Mouse (Mus musculus): ENCODE data around the gene Grap.
"Not testable (repeated sequence)": the region's sequence is repeated elsewhere in the genome, so short reads cannot be mapped to it uniquely, and the experiment has no call there.

Gene Grap

GRCm38 (mm10) chr11:61652686-61653447 lies at the start of gene Grap:
Grap (plus strand) TSS chr11:61653265.
- DNase-seq: no peak

DNA sequence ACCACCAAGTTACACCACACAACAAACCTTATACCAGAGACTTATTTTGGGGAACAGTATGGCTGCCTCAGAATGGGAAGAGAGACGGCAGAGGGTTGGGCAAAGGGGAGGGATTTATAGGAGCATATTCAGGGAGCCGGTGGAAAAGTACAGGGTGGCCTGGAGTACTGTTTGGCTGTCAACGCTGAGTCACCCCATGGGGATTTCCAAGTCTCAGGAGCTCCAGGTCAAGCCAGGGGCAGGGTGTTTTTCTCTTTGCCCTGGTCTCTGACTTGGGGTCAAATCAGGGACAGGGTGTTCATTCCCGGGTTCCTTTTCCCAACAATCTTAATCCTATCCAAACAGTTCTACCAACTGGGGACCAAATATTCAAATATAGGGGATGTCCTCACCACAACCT lies 45.0 kb upstream of the Grap start:
- no peak for DNase-seq

- DNase-seq: no peak
Measured at GRCm38 (mm10) chr11:61611197-61611596, 41.9 kb upstream of the Grap start.

DNA sequence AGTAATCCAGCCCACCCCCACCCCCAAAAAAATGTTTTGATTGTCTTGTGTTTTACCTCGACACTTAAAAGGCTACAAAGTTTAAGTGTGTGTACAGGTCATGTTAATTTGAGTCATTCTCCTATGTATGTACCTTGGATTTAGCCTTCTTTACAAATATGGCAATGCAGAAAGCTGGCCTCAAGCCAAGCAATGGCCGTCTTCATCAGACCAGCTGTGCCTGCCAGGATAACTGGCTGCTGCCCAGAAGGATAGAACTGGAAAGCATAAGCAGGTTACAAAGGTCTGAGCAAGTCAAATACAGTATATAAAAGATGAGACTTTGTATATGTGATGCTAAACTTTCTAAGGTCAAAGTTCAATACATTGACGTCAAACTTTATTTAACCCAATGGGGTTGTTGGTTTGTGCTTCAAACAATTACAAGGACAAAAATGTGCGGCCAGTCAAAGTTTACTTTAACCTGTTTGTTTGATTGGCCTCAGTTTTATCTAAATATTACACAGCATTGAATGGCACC lies 40.9 kb upstream of the Grap start:
- DNase-seq: no peak

DNA sequence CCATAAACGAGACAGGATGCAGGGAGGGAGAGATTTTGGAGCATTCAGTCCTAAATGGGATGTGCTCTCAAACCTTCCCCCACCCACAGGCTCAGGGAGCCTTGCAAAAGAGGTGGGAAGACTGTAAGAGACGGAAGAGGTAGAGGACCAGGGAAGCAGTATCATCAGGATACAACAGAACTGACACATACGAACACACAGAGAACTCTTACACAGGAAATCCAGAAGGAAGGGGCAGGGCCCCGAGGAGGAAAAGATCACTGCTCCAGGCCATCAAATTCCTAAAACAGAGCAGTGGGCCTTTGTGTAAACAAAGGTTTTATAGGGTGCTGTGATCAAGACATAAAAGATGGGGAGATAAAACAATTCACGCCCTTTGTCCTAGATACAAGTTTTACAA lies 38.7 kb upstream of the Grap start:
- DNase-seq: no peak

DNA sequence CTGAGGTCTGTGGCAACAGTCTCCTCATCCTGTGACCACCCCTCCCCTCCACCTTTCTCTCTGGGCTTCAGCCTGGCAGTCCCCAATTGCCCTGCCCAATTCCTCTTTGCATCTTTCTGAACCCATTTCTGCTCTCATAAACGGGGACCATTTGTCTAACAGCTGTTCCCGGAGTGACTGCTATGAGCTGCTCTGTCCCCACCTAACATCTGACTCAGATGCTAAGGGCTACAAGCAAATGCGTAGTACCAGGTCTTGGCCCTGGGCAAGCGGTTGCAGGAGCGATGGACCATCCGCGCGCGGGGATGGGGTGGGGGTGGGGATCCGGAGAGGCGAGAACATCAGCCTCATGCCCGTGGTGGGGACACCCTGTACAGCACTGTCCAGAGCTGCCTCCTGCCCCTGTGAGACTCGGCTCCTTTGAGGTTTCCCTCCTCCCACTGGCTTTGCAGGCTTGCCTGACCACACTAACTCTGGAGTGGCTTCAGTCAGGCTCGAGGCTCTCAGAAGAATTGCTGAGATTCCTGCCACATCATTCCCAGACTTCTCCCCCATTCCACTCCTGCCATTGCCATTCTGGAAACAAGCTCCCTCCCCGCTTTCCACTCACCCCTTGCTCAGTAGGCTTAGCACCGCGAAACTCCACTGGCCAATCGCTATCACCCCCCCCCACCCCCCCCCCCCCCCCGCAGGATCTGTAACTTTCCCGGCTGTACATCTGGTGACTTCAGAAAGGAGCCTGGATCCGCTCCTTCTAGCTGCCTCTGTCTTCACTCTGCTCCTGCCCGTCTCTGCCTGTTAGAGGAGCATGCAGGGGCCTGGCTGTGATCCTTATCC lies 37.2 kb upstream of the Grap start:
- DNase-seq: peak; percentile 23 to 33

DNA sequence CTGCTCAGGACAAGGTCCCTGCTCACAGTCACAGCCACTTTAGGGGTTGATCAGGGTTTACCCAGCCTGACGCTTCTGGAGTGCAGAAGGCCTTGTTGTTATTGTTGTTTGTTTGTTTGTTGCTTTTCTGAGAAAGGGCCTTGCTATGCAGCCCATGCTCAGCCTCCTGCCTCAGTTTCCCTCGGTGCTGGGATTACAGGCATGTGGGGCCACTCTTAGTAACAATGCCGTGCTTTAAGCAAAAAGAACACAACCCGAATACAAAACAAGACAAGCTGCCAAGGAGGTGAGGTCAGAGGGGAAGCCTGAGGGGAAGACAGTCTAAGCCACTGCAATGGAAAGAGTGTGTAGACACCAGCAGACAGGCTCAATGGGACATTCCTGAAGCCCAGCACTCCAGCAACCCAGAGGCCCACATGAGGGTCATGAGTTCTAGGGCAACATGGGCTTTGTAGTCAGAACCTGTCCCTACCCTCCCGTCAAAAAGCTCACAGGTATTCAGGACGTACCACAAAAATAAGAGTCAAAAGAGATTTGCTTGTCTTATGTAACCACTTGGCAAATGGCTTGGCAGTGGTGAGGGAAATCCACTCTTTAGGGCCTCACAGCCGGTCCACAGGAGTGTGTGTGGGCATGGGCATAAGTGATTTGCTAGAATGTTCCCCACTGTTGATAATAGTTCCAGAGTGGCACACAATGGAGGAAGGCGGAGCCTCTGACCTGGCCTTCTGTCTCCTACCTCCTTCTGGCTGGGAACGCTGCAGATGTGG lies 36.4 kb upstream of the Grap start:
- peak in 1 of 2 experiments; percentile 10 for DNase-seq

DNA sequence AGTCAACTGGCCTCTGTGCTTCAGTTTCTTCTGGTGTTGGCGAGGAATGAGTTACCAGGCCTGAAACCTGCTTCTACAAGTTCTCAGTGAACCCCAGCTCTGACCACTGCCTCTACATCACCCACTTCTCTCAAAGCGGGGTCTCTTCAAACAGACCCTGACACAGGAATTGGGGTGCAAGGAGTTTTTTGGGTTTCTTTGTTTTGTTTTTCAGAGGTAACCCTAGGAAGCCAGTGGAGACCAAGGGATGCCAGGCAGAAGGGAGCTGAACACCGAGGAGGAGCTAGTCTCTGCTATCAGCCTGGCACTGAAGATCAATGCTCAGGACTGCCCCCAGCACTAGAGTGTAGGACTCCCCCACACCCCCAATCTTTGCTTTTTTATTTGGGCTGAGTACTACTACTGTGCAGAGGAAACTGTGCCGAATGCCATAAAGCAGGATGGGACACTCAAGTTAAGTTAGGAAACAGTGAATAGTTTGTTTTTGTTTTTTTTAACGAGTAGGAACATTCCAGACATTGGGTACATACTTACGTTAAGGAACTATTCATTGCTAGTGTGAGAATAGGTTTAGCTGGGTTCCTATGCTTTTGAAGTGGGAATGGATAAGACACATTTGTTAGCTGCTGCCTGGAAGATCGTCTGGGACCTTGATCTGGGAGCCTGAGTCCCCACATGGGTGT lies 35.6 kb upstream of the Grap start:
- DNase-seq: no peak

- DNase-seq: peak in 1 of 2 experiments; percentile 10
Measured at GRCm38 (mm10) chr11:61618131-61618530, 34.9 kb upstream of the Grap start.

DNA sequence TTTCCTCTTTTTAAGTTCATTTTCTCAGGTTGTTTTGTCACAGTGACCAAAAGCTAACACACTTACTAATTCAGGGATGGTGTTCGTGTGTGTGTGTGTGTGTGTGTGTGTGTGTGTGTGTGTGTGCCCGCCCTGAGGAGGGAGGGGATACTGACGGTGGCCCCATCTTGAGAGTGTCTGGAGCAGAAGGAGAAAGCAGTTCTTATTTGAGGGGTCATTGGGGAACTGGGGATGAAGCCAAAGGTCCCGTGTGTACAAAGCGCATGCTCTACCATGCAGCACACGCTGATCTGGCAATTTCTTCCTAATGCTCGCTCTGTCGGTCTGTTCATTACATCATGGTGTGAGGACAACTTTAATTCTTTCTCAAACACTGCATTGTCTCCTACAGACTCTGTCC lies 34.5 kb upstream of the Grap start:
- DNase-seq: no peak

DNA sequence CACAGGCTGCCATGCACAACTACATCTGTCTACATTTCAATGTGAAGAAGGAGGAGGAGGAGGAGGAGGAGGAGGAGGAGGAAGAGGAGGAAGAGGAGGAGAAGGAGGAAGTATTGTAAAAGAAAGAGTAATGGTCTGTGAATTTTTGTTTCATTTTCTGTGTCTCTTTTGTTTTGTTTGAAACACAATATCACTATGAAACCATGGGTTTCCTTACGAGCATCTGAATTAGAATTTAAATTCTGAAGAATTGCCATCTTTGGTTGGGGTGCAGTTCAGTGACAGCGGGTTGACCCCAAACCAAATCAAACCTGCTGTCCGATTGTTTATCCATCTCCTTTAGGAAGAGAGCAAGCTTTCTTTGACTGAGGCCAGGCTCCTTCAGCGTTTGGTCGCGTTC lies 33.7 kb upstream of the Grap start:
- no peak for DNase-seq

- DNase-seq: peak; percentile 78 to 87
Measured at GRCm38 (mm10) chr11:61619791-61620241, 33.2 kb upstream of the Grap start.

- DNase-seq: peak; percentile 93 to 94
Measured at GRCm38 (mm10) chr11:61620254-61620670, 32.8 kb upstream of the Grap start.

- DNase-seq: peak in 1 of 2 experiments; percentile 17
Measured at GRCm38 (mm10) chr11:61620762-61621161, 32.3 kb upstream of the Grap start.

DNA sequence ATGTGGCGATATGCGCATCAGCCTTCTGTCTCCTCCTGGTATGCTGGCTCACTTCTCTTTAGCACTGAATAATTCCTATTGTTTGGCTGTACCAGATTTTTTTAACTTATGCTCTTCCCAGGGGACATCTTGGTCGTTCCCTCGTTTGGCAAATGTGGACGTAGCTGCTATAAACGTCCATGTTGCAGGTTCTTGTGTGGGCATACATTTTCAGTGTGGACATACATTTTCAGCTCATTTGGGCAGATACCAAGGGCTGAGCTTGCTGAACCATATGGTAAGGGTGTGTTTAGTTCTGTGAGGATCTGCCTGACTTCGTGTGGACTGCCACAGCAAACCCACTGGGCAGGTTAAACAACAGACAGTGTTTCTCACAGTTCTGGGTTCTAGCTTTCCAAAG lies 27.9 kb upstream of the Grap start:
- DNase-seq: no peak

DNA sequence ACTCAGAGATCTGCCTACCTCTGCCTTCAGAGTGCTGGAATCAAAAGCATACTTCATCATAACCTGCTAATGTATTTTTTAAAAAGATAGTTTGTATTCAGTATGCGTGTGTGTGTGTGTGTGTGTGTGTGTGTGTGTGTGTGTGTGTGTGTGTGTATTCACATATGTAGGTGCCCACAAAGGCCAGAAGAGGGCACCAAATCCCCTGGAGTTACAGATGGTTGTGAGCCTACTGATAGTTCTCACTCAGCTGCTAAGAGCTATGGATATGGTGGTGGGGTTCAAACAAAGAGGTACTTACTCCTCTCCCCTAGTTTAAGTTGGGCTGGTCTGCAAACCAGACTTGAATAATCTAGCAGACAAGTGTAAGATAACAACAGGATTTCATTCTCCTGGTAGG lies 26.6 kb upstream of the Grap start:
- no peak for DNase-seq

GRCm38 (mm10) chr11:61629621-61630020 lies 23.4 kb upstream of the Grap start:
- no peak for DNase-seq

DNA sequence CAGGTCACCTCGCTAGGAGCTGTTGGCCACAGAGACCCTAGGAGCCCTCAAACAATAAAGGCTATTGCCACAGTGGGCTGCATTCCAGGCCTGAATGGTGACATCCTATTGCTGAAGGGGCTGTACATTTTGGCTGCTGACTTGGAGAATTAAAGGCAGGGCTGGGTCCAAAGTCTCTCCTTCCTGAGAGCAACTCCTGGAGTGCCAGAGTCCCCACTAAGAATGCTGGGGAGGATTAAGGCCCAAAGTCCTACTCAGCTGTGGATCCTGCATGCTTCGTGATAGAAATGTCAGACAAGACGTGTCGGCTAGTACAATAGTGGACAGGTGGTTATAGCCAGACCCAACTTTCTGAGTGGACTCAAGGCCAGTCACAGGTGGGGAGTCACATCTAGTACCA lies 16.8 kb upstream of the Grap start:
- not testable (repeated sequence) for DNase-seq

- DNase-seq: no peak
Measured at GRCm38 (mm10) chr11:61637413-61637812, 15.7 kb upstream of the Grap start.

DNA sequence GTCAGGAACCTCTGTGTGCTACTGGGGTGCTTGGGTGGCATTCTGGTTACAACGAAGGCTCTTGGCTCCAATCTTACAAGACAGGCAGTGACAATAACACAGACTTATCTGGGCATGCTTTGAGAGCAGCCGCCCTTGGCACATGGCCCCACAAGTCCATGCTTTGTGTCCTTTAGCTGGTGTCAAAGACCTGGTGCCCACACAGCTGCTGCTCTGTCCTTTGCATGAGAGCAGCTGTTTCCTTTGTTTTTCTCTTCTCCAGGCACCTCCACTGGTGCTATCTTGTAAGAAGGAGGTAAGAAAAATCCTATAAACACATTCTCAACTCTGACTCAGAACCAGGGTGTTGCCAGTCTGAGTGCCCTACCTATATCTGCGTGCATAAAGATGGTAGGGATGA lies 15.2 kb upstream of the Grap start:
- DNase-seq: no peak

DNA sequence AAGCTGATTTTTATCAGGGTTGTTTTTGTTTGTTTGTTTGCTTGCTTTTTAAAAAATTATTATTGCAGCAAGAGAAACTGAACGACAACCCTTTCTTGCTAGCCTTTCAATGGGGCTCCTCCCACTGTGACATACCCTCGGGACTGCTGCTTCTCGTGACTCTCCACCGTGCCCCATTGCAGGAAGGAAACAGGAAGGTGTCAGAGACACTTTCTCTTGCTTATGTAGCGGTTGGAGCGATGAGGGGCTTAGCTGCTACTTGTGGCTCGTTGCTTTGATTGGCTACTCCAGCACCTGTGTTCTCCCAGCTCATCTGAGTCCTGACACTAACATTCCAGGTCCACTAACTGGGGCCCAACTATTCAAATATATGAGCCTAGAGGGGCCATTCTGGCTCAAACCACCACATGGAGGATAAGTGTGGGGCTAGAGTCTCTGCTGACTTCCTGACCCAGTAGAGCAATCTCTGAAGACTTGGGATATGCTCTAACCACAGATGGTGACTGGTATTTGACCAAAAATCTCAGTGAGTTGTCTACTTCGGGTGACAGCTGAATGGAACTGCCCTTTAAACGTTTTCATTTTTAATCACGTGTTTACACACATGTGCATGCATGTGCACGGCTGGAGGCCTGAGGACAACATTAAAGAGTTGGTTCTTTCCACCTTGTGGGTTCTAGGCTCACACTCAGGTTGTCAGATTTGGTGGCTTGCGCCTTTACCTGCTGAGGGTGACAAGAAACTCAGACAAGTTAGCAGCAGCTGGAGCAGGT lies 14.1 kb upstream of the Grap start:
- DNase-seq: no peak
